Mouse (Mus musculus): ENCODE measurements around the gene Ccdc92.

Ccdc92 gene

DNA sequence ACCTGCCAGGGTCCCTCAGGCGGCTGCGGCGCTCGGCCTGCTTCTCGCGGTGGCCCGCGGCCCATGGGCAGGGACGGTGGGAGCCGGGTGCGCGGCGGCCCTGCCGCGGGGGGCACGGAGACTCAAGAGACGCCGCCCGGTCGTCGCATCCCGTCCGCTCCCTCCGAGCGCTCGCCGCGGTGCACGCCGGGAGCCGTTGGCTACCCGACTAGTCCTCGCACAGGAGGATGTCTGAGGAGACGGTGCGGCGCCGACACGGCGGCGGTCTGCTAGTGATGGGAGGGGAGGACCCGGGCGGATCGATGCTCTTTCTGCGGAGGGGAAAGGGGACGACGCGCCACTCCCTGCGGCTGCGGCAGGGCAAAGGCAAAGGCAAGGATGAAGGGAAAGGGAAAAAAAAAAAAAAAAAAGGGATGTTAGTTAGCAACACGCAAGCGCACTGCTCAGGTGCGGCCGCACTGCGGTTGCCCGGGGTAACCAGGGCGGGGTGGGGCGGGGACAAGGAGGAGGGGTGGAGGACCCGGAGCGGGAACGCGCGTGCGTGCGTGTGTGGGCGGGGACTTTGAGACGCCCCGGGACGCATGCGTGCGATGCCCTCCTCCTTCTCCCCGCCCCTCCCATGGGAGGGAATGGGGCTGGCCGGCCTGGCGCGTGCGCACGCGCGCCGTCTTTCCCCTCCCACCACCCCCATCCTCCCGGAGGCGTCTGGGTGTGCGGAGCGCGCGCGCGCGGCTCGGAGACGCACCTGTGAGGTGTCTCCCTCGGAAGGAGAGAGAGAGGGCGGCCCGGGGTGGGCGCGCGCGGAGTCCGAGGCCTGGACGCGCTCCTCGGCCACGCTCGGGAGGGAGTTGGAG lies at the start of gene Ccdc92, which contains the start of gene Zfp664:
TSS of gene Ccdc92 (minus strand) at position 412 of the 854 bp plus-strand sequence.
TSS of gene Zfp664 (plus strand) at position 679 of the 854 bp plus-strand sequence.
- DNase-seq (ENCODE audit: low read depth, low spot score): peak; percentile 95

GRCm38 (mm10) chr5:124908860-124909259 lies 46.6 kb upstream of the Ccdc92 start:
- DNase-seq (ENCODE audit: low read depth, low spot score): no peak

- DNase-seq (ENCODE audit: low read depth, low spot score): no peak
Observed at GRCm38 (mm10) chr5:124906890-124907289, 44.7 kb upstream of the Ccdc92 start.

GRCm38 (mm10) chr5:124903852-124904251 lies 41.6 kb upstream of the Ccdc92 start:
- no peak for DNase-seq (ENCODE audit: low read depth, low spot score)

GRCm38 (mm10) chr5:124902195-124902594 lies 40.0 kb upstream of the Ccdc92 start:
- DNase-seq (ENCODE audit: low read depth, low spot score): no peak

GRCm38 (mm10) chr5:124901675-124902074 lies 39.5 kb upstream of the Ccdc92 start:
- DNase-seq (ENCODE audit: low read depth, low spot score): no peak

DNA sequence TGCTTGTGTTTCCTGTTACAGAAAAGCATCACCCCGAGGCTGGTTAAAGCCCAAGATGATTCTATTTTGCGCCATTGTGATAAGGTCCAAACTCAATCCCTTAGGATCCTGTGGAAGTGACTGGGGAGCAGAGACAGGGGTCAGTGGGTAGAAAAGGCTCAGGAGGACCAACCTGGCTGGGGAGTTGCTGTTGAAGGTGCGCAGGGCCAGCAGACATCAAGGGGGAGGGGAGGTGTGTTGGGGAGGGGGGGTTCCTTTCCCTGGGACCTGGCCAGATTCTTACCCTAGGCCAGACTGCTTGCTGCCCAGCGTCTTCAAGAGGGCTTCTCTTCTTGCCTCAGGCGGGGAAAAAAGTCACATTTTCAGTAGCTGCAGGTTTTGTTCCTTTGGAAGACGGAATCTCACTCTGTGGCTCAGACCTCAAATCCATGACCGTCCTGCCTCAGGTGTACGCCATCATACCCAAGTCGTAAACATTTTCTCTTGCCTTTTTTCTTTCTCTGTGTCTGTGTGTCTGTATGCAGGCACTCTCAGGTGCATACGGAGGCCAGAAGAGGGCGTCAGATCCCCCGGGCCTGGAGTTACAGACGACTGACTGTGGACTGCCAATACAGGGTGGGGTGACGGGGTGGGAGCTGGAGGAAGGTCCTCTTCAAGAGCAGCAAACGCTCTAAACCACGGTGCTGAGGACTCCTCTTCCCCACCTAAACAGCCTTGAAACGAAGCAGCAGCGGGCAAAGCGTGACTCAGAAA lies 38.7 kb upstream of the Ccdc92 start:
- no peak for DNase-seq (ENCODE audit: low read depth, low spot score)

DNA sequence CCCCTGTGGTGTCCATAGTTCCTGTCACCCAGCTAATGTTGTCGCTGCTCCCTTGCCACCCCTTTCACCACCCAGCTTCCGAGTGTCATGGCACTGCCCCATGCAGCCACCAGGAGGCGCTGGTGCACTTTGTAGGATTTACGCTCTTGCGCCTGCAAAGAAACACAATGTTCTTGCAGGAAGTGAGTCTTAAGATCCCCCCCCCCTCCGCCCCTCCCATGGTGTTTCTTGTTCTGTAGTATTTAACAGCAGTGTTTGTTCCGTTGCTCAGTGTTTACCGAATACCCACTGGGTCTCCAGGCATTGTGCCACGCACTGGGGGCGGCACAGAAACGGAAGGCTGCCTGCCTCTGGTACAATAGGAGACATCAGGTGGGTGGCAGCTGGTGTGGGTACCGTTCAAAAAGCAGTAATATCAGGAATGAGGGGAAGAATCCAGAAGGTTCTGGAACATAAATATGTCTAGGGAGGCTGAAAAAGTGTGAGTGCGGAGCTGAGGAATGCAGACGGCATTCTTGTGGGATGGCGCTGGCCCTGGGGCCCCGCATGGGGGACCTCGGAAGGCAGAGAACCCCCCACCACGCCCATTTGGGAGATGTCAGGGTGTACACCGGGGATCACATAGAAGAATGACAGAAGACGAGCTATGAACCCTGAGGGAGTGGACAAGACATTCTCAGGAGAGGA lies 37.9 kb upstream of the Ccdc92 start:
- DNase-seq (ENCODE audit: low read depth, low spot score): peak; percentile 38

DNA sequence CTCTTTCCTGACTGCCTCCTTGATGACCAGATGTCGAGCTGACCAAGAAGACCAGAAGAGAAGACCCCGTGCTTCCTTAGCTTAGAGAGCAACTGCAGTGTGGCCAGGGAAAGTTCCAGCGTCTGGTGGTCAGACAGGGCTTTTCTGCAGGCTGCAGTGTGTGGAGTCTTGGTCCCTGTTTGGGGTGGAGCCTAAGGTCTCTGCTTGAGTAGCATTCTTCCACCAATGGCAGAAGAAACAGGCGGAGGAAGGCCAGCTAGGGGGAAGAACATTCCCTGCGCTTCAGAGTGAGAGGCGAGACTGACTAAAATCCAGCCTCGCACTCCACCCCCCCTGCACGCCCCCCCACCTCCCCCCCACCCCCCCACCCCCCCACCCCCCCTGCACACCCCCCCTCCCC lies 33.9 kb upstream of the Ccdc92 start:
- DNase-seq (ENCODE audit: low read depth, low spot score): no peak

- no peak for DNase-seq (ENCODE audit: low read depth, low spot score)
Observed at GRCm38 (mm10) chr5:124891921-124892370, 29.7 kb upstream of the Ccdc92 start.

DNA sequence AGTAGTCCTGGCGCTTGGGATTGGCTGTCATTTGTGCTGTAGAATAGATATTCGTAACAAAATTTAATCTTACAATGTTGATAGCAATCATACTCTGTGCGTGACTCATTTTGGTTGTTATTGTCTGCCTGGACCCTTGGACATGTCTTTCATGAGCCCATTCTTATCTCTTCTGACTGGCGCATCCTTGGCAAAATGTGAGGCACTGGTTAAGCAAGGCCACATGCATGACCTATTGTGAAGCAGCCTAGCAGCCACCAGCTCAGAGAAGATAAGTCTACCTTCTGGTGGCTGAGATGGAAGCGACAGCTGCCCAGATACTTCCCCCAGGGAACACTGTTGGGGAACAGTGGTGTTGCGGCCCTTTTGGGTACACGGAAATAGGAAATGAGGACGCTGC lies 26.4 kb upstream of the Ccdc92 start:
- no peak for DNase-seq (ENCODE audit: low read depth, low spot score)

GRCm38 (mm10) chr5:124883877-124884276 lies 21.7 kb upstream of the Ccdc92 start:
- no peak for DNase-seq (ENCODE audit: low read depth, low spot score)

DNA sequence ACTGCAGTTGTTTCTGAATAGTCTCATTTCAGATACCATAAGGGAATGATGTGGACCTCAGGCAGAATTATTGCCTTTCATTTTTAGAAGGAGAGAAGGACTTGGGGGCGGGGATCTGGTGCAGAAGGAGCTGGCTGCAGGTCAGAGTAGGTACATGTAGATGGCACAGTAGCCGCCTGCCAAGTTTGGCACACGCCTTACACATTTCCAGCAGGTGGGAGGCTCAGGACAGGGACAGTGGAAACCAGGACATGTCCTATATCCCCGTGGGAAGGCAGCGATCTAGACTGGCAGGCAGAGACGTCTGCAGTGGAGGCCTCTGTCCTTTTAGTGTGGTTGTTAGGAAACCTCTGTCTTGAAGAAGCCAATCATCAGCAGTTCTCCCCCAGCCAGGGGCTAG lies 17.6 kb upstream of the Ccdc92 start:
- DNase-seq (ENCODE audit: low read depth, low spot score): no peak

- no peak for DNase-seq (ENCODE audit: low read depth, low spot score)
Observed at GRCm38 (mm10) chr5:124879251-124879650, 17.0 kb upstream of the Ccdc92 start.

DNA sequence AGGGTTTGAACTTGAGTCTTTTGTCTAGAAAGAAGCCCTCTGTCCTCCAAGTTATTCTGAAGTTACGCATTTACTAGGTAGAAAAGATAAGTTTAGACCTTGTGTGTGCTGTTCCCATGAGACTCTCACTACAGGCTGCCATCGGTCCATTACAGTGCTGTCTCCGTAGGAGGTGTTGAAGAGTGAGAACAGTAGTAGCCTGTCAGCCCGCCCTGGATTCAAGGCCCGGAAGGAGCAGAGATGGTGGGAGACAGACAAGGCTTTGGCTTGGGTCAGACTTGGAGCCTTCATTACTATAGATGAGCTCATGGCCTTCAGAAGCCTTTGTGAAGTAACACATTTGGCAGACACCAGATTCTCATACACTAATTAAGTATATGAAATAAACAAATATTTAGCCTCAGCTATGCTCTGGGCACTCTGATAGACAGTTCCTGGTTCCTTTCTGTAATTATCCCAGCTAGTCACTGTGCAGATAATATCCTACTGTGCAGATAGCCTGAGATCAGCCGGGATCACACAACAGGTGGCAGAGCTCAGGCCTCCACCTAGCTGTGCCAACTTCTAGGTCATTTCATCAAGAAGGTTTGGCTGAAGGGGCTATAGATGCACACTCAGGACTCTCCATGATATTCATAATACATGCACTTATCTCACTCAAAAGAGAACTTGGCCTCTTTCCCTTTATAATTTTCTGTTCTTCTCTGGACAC lies 11.8 kb upstream of the Ccdc92 start:
- DNase-seq (ENCODE audit: low read depth, low spot score): no peak

DNA sequence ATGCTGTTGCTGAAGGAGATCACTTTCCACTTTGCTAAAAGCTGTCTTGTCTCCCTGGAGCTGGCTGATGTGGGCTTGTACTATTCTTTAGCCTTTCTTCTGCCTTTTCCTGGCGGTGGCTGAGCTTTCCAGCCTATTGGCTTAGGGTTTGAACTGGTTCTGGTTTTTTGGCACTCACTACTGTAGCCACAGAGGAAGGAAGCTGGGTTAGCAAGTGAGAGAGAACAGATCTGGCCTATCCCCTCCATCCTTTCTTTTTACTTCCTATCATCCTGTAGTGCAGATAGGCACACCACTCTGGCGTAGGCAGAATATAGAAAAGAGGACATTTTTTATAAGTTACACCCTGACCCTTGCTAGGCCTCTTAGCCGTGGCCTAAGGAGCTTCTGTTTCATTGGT lies 10.9 kb upstream of the Ccdc92 start:
- no peak for DNase-seq (ENCODE audit: low read depth, low spot score)

DNA sequence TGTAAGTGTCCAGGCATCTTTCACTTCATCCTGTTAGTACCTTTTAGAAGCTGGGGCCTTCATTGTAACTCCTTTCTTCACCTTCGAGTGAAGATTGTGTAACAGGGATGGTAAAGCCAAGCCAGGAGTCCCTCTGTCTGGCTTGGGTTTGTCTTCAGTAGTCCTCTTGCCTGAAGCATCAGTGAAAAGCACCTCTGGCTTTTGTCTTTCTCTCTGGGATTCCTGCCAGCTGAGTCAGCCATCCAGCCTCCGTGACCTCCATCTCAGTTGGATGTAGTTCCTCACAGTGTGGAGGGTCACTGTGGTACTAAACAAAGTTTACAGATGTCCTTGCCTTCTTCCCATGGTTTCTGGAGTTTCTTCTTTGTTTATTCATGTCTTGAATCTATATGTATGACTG lies 9.8 kb upstream of the Ccdc92 start:
- DNase-seq (ENCODE audit: low read depth, low spot score): no peak

DNA sequence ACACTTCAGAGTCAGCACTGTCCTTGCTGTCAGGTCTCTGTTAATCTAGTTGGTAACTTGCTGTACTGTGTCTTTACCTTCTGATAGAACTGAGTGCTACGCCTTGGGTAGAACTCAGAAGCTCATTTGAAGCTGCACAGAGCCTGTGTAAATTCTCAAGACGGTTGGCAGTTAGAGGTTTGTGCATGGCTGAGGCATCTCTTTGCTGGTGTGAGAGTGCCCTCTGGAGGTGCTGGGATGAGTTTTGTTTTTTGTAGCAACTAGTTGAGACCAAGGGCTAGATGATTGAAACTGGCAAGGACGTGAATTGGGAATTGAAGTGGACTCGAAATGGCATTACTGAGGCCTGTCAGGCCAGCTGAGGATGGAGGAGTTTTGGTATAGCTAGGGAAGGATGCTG lies 6.8 kb upstream of the Ccdc92 start:
- no peak for DNase-seq (ENCODE audit: low read depth, low spot score)

- DNase-seq (ENCODE audit: low read depth, low spot score): peak; percentile 21
Observed at GRCm38 (mm10) chr5:124862871-124863741, 882 bp upstream of the Ccdc92 start.

DNA sequence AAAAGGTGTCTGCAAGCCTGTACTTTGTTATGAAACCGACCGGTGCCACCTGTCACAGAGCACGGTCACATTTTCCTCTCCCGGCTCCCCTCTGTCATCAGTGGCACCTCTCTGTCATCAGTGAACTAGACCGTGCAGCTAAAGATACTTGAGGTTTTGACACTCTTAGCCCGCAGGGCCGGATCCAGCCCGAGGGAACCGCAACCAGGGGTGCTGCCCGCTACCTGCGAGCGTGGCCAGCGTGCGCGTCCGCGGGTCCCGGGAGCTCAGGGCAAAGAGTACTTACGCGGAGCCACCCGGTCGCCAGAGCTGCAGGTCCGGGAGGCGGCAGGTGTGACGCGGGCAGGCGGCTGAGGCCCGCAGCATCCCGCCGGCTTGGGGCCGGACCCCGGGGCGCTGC lies 761 bp downstream of the Ccdc92 start:
- DNase-seq (ENCODE audit: low read depth, low spot score): no peak
